Mouse (Mus musculus) G1E (cell line): ENCODE data around the gene Ntn1.

ENCODE experiments used
- CTCF ChIP-seq: IDR thresholded peaks from 2 replicates; pipeline ENCODE4 v1.5.1; 2012; ENCODE audit warnings: low read depth, low read length, inconsistent platforms, mixed read lengths
- GATA1 ChIP-seq: IDR thresholded peaks from 2 replicates; pipeline ENCODE4 v1.6.1; 2012; ENCODE audit warnings: borderline replicate concordance, low read length, inconsistent platforms, mixed read lengths

- TF ChIP-seq CTCF: no peak
- no peak for TF ChIP-seq GATA1
These were observed 12.0 kb downstream of the Ntn1 start for GRCm38 (mm10) chr11:68388655-68389015.
